Mouse (Mus musculus): ENCODE data around the gene Olfr180. TPM values are rescaled to one million over a fixed set of nuclear protein-coding genes. Genes with fewer than 3 reads are reported as not detected.

The Olfr180 gene
- total RNA-seq (2023) = not detected

DNA sequence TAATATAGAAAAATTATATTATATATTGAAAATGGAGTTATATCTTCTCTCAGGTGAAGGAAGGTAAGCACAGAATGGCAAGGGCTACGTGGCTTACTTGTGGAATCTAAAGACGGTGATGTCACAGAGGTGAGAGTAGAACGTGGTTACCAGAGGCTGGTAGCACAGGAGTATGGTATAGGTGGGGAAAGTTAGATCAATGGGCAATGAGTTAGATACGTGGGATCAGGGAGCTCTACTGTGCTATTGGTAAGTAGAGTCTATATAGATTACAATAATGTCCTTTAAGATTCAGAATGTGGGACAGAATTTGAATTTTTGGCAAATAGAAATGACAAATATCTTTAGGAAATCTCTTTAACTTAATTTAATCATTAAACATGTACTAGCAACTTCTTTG, at the start of gene Olfr180:
Olfr180 (minus strand) TSS at position 101 of the 400 bp plus-strand sequence.

DNA sequence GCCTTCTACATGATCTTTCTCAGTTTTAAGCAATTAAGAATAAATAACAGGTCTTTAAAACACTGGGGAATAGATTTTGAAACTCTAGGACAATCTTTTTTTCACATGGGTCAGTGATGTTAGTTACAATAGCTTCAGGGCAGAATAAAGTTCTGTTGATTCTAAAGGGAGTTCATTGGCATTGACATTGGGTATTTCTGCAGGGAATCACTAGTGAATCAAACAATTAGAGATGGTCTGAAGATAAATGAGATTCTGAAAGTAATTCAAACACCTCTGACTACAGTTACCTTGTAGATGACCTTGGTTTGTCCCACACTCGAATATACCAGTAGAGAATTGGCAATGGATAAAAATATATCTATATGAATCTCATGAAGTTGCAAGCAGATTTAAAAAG, 537 bp downstream of the Olfr180 start, which contains the start of gene Olfr181:
Olfr181 (minus strand) TSS at position 101 of the 400 bp plus-strand sequence.

DNA sequence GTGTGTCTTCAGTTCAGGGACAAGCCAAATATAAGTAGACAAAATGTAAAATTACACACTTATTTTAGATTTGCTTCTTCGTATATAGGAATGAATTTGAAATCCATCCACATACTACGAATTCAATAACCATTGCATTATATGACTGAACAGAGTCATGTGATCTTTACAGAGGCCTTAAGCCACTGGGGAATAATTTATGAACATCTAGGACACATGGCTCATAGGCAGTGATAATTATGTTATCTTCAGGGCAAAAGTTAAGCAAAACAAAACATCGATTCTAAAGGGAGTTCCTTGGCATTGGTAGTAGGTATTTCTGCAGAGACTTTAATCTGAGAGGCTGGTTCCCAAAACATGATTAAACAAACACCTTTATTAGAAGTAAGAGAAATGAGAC, 37.2 kb downstream of the Olfr180 start, which contains the start of gene Olfr178:
Olfr178 (minus strand) TSS at position 101 of the 400 bp plus-strand sequence.

DNA sequence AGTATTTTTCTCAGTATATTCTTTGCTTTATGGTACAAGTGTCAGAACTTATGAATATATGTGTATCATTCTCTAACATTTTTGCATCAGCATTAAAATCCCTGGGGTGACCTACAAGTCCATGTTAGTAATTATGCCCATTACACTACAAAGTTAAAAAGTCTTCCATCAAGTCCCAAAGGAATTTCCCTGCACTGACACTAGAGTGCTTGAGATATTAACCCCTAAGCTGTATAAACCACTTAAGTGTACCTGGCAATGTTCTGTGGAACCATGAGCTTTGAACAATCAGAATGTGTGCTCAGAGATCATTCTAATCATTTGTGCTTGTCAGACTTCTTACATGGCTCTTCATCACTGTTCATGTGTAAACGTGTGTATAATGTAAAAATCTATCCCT, 54.5 kb downstream of the Olfr180 start, which contains the start of gene Olfr177:
Olfr177 (minus strand) TSS at position 101 of the 400 bp plus-strand sequence.

Other genes starting within 250 kb of the Olfr180 start
- not detected for gene Gpr15, start 210.3 kb downstream of the Olfr180 start, total RNA-seq (2023)
- 36.2 TPM for gene Cldnd1, start 201.5 kb downstream of the Olfr180 start, total RNA-seq (2023)
- not detected for gene Olfr172, start 166.2 kb downstream of the Olfr180 start, total RNA-seq (2023)
- gene Olfr173, start 129.1 kb downstream of the Olfr180 start, total RNA-seq (2023) = not detected
- gene Olfr175-ps1, start 102.6 kb downstream of the Olfr180 start, total RNA-seq (2023) = not detected
- not detected for gene Olfr177, start 54.6 kb downstream of the Olfr180 start, total RNA-seq (2023)
- not detected for gene Olfr178, start 37.3 kb downstream of the Olfr180 start, total RNA-seq (2023)
- not detected for gene Olfr181, start 637 bp downstream of the Olfr180 start, total RNA-seq (2023)
- not detected for gene Olfr183, start 66.0 kb upstream of the Olfr180 start, total RNA-seq (2023)
- gene Olfr186, start 100.9 kb upstream of the Olfr180 start, total RNA-seq (2023) = not detected
- gene Olfr187, start 110.4 kb upstream of the Olfr180 start, total RNA-seq (2023) = not detected
- not detected for gene Olfr190, start 148.6 kb upstream of the Olfr180 start, total RNA-seq (2023)
- gene Olfr191, start 160.4 kb upstream of the Olfr180 start, total RNA-seq (2023) = not detected
- not detected for gene Olfr193, start 182.5 kb upstream of the Olfr180 start, total RNA-seq (2023)
- gene Olfr194, start 191.7 kb upstream of the Olfr180 start, total RNA-seq (2023) = not detected
- gene Olfr195, start 217.7 kb upstream of the Olfr180 start, total RNA-seq (2023) = not detected
- not detected for gene Olfr196, start 241.1 kb upstream of the Olfr180 start, total RNA-seq (2023)